Mouse (Mus musculus) activated CD4-positive, CD25-positive, alpha-beta regulatory T cell, adult 4 months (primary cell): ENCODE measurements around the gene Gcnt7. TPM values are rescaled to one million over a fixed set of nuclear protein-coding genes. Genes with fewer than 3 reads are reported as not detected.

Source experiments
- ATAC-seq: one replicate; pipeline ENCODE4 v1.8.0; 2017
- polyA plus RNA-seq, 2 experiments: library from polyadenylated mRNA; unstranded; fragments of 100-300 nt; shearing (Covaris generic); gene quantifications; one replicate each; pipeline ENCODE4 v1.2.1; 2017

Gcnt7 gene
- polyA plus RNA-seq, 2 experiments from 2014 or later, result 4.0 to 7.4 TPM

DNA sequence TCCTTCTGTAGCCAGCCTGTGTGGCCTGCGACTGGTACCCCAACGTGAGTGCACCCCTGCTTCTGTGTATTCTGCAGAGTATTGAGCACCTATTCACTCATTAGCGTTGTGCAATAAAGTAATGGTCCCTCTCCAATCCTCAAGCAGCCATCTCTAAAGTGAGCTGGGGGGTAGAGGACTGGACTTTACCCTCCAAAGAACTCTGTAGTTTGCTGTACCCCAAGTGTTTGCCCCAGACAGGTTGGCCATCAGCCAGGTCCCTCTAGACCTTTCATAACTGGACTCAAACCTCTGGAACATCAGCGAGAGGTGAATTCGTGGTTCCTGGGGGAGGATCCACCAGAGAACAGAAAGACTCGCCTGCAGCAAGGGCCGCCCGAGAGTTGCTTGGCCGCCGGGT, 5.9 kb downstream of the Gcnt7 start:
- ATAC-seq, result no peak

DNA sequence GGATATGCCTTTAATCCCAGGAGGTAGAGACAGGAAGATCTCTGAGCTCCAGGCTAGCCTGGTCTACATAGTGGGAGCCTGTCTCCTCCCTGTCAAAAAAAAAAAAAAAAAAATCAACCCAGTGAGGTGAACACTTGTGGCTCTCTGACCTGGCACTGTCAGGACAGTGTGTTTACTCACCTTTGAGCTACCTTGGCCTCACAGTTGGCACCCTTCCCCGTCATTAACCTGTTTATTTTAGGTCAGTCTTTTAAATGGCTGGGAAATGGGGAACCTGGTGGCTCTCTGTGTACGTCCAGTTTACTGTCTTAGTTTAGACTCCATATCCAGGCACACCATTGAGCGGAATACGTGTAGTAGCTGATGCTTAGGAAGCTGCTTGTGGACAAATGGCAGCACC, 6.4 kb downstream of the Gcnt7 start:
- ATAC-seq, result no peak

DNA sequence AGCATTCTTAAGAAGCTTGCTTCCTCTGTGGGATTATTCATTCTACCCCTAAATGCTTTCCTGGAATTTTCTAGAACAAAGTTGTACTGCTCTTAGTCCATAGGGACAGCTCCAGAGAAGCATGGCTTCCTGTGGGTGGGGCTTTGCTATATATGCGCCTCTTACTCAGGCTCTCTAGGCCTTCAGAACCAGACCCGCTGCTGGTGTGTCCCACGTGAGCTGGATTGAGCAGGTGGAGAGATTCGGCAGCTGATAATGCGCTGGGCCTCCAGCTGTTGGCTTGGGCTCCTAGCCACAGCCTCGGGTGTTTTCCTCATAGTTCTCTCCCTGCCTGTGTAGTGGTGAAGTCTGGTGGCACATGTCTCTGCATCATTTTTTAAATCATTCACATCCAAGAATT, 7.8 kb downstream of the Gcnt7 start:
- no peak for ATAC-seq

DNA sequence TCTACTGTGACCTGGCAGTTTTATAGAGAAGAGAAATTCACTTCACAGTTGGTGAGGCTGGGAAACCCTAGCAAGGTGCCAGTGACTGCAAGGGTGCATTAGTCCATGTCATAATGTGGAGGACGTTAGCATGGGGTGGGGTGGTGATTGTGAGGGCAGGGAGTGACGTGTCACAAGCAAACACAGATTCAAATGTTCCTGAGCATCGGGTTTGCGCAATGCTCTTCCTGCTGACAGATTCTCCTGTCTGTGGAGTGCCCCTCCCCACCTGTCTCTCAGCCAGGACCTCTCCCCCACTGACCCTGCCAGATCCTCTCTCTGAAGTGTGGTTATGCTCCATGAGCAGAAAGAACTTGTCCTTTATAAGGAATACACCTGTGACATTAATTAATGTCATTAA, 10.1 kb downstream of the Gcnt7 start:
- no peak for ATAC-seq

DNA sequence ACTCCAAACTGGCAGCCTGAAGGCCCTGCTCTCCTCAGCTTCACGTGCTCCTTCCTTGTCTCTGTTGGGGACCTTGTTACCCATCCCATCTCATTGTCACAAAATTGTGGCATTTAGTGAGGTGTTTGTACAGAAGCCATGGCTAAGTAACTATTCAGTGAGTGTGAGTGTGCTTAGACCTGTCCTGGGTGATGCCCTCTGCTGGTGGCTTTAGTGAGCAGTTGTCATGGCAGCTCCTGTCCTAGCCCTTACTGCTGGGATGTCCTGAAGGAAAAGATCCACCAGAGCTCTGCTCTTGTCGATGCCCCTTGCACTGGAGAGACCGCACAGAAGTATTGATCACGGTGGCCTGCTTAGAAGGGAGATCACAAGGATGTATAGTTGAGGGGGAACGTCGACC, 11.1 kb downstream of the Gcnt7 start:
- ATAC-seq, result peak; percentile 68

DNA sequence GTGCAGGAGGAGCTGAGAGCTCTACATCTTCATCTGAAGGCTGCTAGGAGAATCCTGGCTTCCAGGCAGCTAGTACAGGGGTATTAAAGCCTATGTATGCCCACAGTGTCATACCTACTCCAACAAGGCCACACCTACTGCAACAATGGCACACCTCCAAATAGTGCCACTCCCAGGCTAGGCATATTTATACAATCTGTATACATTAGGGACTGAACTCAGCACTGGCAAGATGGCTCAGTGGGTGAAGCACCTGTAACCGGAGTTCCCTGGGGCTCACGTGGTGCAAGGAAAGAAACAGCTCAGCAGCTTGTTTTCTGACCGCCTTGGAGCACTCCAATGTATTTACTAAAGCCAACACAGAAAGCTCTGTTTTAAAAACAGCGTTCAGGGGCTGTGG, 12.8 kb downstream of the Gcnt7 start:
- no peak for ATAC-seq

DNA sequence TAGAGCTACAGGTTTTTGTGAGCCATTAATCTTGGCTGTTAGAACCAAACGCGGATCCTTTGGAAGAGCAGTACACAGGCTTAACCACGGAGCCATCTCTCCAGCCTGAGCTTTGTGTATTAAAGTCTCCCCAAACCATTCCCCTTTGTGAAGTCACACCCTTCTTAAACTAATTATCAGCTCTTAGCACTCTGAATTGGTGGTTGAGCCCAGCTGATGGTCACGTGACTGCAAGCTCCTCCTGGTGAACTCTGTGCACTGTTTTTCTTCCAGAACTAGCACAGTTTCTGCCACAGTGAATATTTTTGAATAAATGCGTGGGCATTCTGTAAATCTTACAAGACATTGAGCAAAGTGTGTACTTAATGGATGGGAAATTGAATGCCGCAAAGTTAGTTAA, 17.2 kb downstream of the Gcnt7 start:
- ATAC-seq, result no peak

DNA sequence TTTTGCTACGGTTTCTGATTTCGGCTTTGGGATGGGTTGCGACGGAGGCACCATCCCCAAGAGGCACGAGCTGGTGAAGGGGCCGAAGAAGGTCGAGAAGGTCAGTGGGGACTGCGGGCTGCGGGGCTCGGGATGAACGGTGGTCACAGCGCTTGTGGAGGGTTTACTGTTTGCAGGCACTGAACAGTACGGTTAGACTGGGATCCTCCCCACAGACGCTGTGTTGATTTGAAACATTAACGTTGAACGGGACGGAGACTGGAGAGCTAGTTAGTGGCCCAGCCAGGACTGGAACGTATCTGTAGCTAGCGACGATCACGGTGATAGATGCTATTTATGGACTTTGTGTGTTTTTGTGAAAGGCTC, 17.8 kb downstream of the Gcnt7 start:
- ATAC-seq, result peak; percentile 0

DNA sequence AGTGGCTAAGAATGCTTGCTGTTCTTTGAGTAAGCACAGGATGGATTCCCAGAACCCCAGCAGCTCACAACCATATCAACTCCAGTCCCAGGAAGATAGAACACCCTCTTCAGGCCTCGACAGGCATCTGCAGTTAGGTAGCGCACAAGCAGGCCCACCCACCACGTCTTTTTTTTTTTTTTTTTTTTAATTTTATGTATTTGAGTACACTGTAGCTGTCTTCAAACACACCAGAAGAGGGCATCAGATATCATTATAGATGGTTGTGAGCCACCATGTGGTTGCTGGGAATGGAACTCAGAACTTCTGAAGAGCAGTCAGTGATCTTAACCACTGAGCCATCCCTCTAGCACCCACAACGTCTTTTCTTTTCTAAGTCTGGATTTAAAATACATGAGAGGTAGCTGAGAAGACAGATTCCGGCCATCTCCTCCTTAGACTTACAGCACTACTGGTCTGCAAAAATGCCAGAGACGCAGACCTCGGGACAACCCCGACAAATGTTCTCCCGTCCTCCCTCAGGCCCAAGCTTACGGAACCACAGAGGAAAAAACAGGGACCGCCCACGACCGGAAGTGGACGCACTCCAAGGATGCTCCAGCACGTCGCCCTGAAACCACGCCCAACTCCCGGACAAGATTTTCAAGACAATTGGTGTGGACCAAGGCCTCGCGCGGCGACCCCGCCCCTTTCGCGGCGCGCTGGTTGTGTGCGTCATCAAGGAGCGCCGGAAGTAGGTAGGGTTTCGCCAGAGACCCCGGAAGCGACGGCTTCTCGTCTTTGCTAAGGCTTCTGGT, 18.4 kb downstream of the Gcnt7 start, which contains the start of gene Rtf2:
TSS of gene Rtf2 (plus strand) at position 714 of the 797 bp plus-strand sequence.
- peak; percentile 77 for ATAC-seq

DNA sequence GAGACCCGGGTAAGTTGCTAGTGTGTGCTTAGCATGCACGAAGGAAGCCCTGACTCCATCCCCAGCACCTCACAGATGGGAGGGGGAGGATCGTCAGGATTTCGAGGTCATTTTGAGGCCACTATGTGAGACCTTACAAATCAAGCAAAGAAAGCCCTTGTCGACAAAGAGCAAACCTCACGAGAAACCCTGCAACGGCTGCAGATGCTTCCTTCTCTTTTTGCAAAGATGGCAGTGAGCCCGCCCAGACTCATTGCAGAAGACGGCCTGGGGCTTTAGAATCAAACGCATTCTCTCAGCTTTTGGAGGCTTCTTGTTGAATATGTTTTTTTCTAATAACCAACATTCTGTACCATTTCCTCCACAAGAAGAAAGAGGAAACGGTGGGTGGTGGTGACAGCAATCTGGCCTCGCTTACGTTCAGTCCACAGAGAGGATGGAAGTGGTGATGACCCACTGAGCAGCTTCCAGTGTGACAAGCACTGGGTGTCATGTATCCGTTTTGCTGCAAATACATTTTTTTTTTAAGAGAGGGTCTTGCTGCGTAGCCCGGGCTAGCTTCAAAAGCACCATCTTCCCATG, 20.9 kb downstream of the Gcnt7 start:
- ATAC-seq, result peak; percentile 40

DNA sequence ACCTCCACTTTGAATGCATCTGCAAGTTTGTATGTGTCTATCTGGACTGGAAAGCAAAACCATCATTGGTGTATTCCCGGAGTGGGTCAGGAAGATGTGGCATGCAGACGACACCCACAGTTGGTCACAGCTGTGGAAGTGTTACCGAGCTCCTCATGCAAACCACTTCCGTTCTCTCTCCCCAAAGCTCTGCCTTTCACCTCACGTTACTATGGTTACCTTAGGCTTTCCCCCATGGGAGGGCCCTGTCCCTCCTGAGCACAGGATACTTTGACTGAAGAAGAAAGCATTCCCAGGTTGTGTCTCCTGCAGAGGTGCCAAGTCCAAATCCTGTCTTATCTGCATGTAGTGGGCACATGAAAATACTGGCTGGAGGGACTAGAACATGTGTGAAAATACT, 24.6 kb downstream of the Gcnt7 start:
- peak; percentile 90 for ATAC-seq

DNA sequence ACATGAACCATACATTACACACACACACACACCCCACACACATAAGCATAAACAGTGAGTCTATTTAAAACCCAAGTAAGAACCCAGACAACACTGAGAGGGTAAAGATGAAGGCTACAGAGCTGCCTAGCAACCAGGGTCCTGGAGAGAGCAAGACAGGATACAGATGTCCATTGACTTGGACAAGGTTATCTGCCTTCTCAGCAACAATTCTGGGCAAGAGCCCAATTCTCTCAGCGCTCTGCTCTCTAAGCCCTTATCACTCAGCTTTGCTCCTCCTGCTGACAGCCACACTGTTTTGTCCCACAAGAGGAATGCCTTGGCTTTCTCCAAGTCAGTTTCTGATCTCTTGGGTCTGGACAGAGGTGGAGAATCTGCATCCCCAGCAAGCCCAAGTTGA, 27.8 kb downstream of the Gcnt7 start:
- no peak for ATAC-seq

DNA sequence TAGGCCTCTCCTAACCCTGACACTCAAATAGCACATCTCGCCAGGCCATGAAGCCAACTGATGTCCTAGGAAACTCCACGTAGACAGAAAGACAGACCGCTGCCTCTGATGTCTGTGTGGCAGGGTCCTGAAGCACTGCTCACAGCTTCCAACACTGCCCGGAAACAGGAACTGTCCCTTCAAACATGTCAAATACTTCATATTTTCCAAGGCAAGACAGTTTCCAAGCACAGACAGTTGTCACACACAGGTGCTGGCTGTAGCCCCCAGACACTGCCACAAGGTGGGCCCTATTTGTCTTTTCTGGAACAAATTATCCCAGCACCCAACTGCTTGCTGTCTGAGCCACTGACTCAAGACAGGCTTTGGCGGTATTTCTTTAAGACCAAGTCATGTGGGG, 40.2 kb downstream of the Gcnt7 start:
- ATAC-seq, result no peak

DNA sequence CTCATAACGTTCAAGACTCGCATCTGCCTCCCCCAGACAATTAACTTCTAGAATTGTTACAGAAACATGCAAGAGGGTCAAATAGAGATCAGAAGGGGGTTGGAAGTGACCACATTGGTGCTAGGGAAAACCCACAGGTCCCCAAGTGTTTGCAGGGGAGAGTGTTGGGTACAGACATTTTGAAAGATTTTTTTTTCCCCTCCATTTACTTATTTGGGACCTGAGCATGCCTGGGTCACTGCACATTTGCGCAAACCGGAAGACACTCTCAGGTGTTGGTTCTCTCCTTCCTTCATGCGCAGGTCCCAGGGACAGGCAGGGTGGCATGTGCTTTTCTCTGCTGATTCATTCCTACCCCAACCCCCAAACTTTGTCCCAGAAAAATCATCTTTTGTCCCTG, 41.5 kb downstream of the Gcnt7 start:
- ATAC-seq, result no peak

DNA sequence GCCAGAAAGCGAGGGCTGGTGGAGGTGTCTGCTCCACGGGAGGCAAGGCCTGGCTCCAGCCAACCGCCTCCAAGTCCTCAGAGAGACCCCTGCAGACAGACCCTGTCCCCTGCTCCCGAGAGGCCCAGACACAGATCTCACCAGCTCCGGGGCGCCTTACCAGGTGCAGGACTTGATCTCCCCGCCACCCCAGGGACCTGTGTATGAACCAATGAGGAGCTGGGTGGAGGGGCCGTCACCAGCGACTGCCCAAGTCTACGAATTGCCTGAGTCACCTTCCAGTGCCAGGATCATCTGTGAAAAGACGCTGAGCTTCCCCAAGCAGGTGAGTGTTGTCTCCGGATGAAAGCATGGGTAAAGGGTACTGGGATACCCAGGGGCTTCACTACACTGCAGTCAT, 42.2 kb downstream of the Gcnt7 start:
- ATAC-seq, result no peak

DNA sequence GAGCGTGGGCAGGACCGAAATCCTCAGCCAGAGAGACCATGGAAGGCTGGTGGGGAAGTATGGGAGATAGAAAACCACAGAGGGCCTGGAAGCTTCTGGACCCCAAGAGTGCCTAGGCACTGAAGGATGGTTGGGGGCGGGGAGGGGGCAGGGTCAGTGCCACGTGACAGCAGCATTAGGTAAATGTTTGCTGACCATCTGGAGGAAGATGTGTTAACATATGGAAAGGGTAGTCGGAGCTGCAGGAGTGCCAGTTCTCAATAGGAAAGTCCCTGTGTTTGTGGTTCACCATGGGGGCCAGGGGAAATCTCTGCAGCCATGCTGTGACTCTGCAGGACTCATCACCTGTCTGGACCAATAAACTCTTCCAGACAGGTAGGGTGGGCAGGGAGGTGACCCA, 44.5 kb downstream of the Gcnt7 start:
- ATAC-seq, result no peak

DNA sequence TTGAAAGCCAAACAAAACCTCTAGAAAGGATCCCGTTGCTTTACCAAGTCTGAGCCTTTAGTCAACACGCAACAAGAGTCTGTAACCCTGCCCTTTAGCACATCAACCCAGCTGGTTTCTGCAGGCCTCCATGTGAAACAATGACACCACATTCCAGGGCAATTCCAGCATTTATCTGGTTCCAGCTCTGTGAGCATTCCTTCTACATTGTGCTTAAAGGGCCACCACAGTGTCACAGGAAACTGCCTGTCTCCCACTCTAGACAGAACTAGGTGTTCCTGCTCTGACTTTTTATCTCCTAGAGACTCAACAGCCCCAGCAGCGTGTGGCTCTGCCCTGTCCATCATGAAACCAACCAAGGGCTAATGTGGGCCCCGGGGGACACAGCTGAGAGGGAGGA, 45.1 kb downstream of the Gcnt7 start:
- no peak for ATAC-seq

DNA sequence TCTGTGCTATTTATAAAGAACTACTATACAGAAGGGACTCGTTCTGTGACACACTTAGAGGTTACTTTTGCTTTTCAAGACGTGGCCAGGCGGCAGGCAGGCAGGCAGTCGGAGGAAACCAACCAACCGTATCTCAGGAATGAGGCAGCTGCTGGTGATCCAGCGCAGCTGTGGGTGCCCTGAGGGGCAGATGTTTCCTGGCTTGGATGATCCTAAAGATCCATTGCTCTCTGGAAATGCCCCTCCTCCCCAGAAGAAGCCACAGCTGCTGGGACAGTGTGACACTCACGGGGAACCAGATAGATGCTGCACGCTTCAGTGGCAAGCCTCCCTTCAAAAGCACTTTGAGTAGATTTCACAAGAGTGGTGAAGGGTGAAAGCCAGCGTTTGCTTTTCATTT, 45.9 kb downstream of the Gcnt7 start:
- no peak for ATAC-seq

DNA sequence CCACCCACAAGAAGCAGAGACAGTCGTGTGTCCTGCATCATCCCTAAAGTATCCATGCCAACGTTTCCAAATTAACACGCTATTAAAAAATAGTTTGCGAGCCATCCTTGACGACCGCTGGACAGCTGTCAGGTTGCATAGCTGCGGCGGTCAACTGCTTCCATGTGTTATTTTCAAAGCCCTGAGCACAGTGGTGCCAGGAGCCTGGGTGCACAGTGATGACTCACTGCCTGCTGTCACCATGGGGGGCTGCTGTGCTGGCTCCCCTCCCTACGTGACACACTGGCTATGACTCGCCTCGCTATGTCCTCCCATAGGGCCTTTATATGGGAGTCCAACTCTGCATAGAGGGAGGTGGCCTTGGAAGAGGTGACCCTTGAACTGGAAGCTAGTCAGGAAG, 47.3 kb downstream of the Gcnt7 start:
- no peak for ATAC-seq

DNA sequence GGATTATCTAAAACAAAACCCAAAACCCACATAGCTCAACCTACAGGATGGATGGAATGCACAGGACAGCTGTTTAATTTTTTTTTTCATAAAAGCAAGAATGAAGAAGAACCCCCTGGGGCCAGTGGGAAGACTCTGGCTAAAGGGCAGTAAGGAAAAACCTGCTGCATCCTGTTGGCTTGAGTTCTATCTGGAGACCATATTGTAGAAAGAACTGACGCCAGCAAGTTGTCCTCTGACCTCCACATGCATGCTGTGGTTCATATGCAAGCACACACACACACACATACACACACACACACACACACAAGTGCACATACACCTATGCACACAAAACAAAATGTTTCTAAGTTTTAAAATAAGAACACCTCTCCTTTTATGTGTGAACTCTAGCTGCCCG, 47.7 kb downstream of the Gcnt7 start:
- ATAC-seq, result no peak

DNA sequence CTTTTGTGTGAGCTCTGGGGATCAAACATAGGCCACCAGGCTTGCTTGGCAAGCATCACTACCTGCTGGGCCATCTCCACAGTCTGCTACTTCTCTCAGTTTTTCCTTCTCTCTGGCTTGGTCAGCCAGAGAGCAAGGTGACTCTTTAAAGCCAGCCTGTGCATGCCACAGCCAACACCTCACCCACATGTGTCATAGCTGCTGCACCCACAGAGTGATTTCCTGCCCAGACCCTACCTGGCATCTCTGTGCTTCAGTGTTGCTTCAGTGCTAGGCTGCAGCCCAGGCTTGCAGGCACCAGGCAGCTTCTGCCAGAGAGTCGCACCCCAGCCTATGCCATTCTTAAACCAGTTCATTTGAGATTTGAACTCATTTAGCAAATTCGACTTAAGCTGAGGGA, 50.9 kb downstream of the Gcnt7 start:
- ATAC-seq, result peak; percentile 52

DNA sequence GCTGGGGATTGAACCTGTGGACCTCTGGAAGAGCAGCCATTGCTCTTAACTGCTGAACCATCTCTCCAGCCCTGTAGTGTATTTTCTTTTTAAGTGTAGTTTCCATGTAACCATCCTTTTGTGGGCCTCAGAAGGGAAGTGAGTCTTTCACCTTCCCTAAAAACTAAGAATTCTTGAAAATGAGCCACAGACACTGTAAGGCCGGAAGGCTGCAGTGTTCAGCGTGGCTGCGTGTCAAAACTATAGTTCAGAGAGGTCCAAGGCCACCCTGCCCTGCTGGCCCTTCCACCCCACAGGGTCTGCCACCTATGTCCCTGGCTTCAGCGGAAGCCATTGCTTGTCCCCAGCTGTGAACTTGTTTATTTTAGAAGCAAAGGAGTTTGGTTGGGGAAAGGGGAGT, 52.2 kb downstream of the Gcnt7 start:
- ATAC-seq, result no peak

DNA sequence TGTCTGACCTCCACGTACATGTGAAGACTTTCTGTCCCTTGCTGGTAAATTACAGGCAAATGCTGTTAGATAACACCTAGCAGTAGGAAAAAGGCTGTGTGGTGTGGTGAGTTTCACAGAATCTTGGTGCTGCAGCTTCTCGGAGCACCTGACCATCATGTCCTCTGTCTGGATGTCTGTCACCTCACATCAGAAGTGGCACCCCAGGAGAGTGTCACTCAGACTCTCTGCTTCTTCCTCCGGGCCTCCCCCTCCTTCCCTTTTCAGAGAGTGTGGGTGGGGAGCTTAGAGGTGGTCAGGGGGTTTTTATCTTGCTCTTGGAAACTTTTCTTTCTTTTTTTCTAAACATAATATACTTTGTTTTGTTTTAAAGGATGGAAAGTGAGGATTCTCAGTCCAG, 53.4 kb downstream of the Gcnt7 start:
- ATAC-seq, result peak; percentile 47

DNA sequence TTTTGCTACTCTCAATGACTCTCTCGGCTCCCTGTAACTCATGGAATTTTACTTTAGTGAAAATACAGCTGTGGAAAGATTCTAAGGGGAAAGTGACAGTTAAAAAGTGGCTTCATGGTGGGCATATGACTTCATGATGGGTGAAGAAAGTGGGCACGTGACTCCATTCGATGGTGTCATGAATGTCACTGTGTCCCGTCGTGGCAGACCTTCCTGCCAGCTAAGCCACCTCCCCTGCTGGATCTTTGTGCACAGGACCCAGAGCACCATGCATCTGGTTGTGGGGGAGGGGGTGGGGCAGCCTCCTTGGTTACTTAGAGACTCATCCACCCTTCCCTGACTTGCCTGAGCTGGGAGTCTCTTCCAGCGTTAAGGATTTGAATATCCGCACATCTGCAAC, 54.2 kb downstream of the Gcnt7 start:
- ATAC-seq, result no peak
